Mouse (Mus musculus): Measurements from ENCODE around the gene Kcnq2.

The Kcnq2 gene

DNA sequence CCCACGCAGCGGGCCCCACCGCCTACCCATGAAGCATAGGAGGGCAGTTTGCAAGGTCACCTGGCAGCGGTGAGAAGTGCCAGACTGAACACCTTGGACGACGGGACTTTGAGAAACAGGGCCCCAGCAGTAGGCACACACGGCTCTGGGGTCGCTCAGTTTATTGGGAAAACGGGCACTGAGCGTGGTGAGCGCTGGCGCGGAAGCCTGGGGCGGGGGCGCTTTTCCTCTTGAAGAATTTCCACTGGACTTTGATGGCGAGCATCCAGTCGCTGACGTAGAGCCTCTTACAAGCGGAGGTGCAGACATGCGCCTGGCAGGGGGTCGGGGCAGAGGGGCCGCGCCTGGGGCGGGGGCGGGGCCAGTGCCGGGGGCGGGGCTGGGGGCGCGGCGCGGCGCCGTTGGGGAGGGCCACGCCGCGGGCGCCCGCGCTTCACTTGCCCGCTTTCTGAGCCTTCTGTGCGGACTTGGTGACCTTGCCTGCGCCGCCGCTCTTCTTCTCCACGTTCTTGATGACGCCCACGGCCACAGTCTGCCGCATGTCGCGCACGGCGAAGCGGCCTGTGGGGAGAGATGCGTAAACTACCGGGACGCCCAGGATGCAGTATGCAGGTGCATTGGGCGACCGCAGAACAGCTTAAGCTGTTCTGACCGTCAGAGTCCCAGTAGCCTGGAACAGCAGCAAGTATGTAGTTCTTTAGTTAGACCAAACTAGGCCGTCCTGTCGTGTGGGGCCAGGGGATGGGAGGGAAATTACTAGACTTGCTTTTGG, 12.6 kb upstream of the Kcnq2 start:
- DNase-seq (ENCODE audit: low spot score in 2 of 2), result no peak

DNA sequence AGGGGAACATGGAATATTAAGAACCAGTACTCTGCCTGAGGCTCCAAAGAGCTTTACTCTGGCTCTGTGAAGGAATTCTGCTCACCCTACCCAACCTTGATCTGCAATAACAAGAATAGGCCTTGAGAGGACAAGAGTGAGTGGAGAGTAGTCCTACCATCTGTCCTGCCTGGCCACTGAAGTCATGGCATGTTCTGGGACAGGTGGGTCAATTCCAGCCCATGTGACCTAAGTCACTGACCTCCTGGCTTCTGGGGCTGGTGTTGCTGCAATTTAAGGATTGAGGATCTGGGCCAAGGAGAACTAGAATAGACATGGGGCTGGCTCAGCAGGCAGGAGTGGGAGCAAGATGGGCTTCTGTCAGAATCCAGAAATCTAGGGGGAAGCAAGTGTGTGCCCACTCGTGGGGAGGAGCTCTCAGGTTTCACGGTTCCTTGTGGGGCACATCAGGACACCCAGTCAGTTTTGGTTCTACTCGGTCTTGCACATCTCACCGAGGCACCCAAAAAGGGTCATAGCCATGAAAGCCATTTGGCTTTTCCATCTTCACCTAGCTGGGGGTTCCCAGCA, 12.0 kb upstream of the Kcnq2 start:
- no peak for DNase-seq (ENCODE audit: low spot score in 2 of 2)

GRCm38 (mm10) chr2:181144675-181145074, 9.6 kb upstream of the Kcnq2 start:
- DNase-seq (ENCODE audit: low spot score in 2 of 2), result no peak

GRCm38 (mm10) chr2:181143509-181144276, 8.6 kb upstream of the Kcnq2 start:
- DNase-seq (ENCODE audit: low spot score in 2 of 2), result no peak

GRCm38 (mm10) chr2:181142703-181143135, 7.6 kb upstream of the Kcnq2 start:
- DNase-seq (ENCODE audit: low spot score in 2 of 2), result no peak

DNA sequence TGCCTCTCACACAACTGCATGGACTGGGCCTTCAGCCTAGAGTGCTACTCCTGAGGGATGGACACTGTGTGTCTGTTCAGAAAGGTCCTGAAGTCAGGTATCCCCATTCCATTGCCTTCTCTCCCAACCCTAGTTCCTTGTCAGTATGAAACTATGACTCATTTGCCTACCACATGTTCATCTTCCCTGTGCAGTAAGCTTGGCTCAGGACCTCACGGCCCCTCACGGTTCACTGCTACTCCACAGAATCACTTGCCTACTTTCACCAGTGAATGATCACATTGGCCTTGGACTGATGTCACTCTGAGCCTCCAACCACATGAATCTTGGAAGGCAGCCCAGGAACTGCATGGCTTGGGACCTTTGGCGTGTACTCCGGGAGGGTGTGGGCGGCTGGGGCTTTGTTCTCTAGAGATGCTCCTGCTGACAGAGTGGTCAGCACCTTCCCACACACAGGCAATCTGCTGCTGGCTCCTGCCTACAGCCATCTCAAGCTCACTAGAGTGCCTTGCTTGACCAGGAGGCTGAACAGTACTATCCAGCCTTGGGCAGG, 4.6 kb upstream of the Kcnq2 start:
- DNase-seq (ENCODE audit: low spot score in 2 of 2), result no peak

DNA sequence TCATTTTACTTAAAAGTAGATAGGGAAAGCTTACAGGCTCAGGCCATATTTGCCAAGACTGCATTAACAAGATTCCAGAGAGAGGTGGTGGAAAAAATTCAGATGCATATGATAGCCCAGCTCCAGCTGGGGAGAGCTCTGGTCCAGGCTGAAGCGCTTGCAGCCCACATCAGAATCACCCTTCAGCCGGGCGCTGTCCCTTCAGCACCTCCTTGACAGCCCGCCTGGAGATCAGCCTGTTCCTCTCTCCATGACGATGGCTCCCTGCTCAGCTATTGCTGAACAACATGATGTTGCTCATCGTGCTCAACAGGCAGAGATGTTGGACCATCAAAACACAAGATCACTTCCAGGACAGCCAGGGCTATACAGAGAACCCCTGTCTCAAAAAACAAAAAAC, 1.8 kb upstream of the Kcnq2 start:
- no peak for DNase-seq (ENCODE audit: low spot score in 2 of 2)

DNA sequence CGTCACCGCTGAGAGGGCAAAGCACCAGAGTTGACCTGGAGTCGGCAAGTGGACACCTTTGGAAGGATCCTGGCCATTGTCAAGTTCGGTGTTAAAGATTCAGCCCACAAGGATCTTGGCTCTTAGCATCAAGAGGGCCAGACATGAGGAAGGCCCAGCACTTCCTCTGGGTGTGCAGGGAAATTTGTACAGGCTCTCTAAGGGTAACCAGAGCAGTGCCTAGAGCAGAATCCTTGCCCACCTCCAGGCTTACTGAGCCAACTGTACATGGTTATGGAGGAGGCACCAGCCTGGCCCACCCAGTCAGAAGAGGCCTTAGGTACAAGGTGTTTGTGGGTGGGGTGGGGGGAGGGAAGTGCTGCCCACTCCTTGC, 332 bp upstream of the Kcnq2 start:
- no peak for DNase-seq (ENCODE audit: low spot score in 2 of 2)

DNA sequence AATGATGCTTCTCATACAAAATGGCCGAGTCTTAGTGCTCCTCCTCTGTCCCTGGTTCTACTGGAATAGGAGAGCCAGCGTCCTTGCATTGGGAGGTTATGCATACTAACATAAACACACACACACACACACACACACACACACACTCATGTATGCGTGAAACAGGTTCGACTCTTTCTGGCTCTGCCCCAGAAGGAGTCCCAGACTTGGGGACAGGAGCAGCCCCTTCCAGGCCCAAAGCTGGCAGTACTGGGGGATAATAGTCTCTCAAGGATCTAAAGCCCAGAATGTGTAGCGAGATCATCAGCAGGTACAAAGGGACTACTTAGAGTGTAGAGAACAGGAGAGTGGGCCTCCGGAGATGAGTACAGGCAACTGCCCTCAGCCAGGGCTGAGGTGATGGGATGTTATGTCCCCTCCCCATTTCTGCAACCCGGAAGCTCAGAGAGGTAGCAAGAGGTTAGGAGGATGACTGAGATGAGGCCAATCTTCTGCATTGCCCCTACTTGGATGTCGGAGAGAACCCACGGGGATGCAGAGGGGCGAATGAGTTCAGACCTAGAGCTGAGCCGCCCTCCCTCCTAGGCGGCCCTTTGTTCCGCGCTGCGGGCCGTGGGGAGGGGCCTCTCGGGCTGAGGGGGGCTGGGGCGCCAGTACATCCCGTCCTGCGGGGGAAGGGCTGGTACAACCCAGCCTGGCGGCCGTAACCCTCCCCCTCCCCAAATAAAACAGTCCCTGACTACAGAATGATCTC, 1.1 kb downstream of the Kcnq2 start:
- DNase-seq (ENCODE audit: low spot score in 2 of 2), result no peak

DNA sequence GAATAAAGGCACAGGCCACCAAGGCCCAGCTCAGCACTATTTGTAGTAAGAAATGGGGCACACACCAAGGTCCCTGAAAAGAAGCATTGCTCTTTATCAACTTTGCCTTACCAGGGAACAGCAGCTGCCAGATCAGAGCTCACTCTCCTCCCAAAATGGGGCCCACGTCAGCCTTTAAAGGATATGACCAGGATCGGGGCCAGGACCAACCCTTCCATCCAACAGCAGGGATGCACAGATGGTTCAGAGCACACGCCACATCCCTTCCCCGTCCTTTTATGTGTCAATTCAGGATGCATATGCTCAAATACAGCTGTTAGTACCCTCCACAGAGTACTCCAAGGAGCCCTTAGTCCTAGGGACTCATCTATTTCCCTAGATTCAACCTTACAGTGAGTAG, 4.9 kb downstream of the Kcnq2 start:
- no peak for DNase-seq (ENCODE audit: low spot score in 2 of 2)

- no peak for DNase-seq (ENCODE audit: low spot score in 2 of 2)
Observed at GRCm38 (mm10) chr2:181128963-181129362, 6.1 kb downstream of the Kcnq2 start.

DNA sequence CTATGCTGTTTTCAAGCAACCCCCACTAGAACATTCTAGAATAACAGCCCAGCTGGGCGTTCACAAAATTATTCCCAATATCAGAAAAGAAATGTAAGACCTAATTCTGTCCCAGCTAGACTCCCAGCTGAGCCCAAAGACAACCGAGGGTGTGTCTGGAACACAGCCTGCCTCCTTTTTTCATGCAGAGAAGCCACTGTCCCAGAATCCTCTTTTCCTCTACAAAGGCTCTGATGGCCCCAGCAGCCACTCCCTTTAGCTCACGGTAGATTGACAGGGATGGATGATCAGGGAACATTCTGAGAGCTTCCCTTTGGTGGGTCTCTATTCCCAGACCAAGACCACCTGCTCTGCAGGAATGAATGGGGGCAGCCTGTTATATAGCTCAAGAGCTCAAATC, 7.3 kb downstream of the Kcnq2 start:
- DNase-seq (ENCODE audit: low spot score in 2 of 2), result no peak

DNA sequence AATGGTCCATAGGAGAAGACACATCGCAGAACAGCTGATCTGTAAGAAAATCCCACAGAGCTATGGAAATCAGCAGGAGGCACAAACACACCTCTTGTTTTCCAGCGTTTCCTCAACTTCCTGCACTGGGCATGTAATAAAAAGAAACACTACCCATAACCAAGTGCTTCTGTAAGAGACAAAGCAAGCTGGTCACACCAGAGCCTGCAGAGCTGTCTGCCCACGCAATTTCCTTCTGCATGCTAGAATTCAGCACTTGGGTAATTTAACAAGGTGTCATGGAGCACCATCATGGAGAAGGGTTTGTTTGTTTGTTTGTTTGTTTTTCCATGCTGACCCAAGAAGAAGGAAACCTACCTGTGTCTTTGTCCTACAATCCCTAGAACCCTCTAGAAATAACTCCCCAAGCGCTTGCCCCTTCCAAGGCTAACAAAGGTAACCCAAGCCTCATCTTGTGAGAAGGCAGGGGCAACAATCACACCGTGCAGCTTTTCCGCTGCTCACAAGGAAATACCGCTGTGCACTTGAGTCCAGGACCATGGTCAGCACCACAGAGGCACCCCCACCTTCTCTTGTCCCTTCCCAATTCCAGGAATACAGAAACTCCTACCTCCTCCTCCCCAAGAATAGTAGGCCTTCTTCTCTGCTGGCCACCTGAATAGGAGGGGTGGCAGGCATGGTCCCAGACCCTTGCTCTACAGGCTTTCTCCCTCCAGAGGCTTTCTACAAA, 9.2 kb downstream of the Kcnq2 start:
- no peak for DNase-seq (ENCODE audit: low spot score in 2 of 2)

DNA sequence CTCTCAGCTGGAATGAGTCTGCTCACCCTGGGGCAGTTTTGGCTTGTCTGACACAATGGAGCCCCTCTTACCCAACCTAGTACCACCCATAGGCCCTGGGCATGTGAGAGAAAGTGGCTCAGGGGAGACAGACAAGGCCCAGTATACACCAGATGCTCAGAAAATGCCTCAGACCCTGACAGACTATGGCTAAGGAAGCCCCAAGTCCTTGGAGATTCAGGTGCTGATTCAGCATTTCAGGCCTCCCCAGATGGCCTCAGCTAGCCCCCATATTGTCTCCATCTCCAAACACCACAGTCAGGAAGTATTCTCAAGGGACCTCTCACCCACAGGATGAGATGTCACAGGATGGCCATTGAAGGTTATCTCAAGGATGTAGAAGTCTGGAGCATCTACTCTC, 12.5 kb downstream of the Kcnq2 start:
- no peak for DNase-seq (ENCODE audit: low spot score in 2 of 2)

DNA sequence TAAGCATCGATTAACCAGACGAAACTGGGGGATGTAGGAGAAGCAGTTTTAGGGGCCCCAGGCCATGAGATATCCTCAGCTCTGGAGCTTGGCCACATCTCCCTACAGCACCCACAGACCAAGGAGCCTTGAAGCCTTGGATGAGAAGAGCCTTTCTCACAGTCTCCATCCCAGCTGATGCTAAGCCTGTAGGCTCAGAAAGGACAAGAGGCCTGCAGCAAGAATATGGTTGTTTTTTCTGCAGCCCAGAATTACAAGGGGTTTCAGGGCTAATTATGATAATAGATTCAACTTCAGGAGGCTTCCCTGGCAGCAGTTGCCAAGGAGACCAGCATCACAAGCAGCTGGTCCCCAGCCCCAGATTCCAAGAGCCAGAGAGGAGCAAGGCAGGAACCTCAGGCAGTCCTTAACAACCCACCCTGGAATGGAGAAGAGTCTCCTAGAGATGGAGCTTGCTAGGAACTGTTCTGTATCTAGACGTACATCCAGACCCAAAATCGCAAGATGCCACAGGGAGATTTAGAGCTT, 14.1 kb downstream of the Kcnq2 start:
- DNase-seq (ENCODE audit: low spot score in 2 of 2), result no peak

- DNase-seq (ENCODE audit: low spot score in 2 of 2), result no peak
Observed at GRCm38 (mm10) chr2:181119952-181120351, 15.1 kb downstream of the Kcnq2 start.

- DNase-seq (ENCODE audit: low spot score in 2 of 2), result no peak
Observed at GRCm38 (mm10) chr2:181116436-181116835, 18.7 kb downstream of the Kcnq2 start.

- no peak for DNase-seq (ENCODE audit: low spot score in 2 of 2)
Observed at GRCm38 (mm10) chr2:181115367-181115766, 19.7 kb downstream of the Kcnq2 start.

GRCm38 (mm10) chr2:181113762-181114361, 21.2 kb downstream of the Kcnq2 start:
- DNase-seq (ENCODE audit: low spot score in 2 of 2), result no peak

GRCm38 (mm10) chr2:181111665-181112064, 23.4 kb downstream of the Kcnq2 start:
- DNase-seq (ENCODE audit: low spot score in 2 of 2), result no peak

DNA sequence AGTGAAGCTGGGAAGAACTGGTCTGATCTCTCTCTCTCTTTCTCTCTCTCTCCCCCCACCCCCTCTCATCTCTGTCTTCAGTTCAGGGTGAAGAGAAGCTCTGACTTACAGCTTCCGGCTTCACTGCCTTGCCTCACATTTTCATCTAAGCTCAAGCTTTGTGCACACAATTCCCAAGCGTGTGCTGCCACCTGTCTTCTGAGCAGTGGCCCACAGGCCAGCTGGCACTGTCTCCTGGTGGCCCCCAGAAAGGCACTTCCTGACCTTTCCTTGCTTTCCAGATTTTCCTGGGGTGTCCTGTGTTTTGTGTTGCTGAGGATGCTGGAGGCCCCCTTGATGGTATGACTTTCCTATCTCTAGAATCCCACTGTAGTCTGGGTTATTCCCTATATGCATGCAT, 31.0 kb downstream of the Kcnq2 start:
- no peak for DNase-seq (ENCODE audit: low spot score in 2 of 2)

Data from urinary bladder, adult 18-20 months (tissue).